Mouse (Mus musculus) brain, embryonic 14.5 days (tissue): ENCODE results near the gene Spi1.

Experiments
- CTCF ChIP-seq: fragments of 200-500 bp; IDR thresholded peaks from 2 replicates; pipeline ENCODE4 v1.5.1; 2012; ENCODE audit warnings: inconsistent platforms, mild to moderate bottlenecking, moderate library complexity, borderline replicate concordance; ENCODE audit not compliant: insufficient read depth, insufficient read length; ENCODE audit errors: extremely low read depth
- POLR2A ChIP-seq: fragments of 200-500 bp; IDR thresholded peaks from 2 replicates; pipeline ENCODE4 v1.6.1; 2012; ENCODE audit warnings: mild to moderate bottlenecking, inconsistent platforms, borderline replicate concordance; ENCODE audit not compliant: poor library complexity, insufficient read depth, insufficient read length, severe bottlenecking; ENCODE audit errors: extremely low read depth

GRCm38 (mm10) chr2:91077957-91078313 is 4.3 kb upstream of the Spi1 start:
- TF ChIP-seq CTCF: no peak
- TF ChIP-seq POLR2A: no peak
